Mouse (Mus musculus): Measurements from ENCODE around the gene Aars2. TPM values are rescaled to one million over a fixed set of nuclear protein-coding genes. Genes with fewer than 3 reads are reported as not detected.
A peak's percentile ranks its signal among the peaks of the same experiment; 100 is the strongest.

Gene Aars2
- polyA plus RNA-seq, 1 experiment from 2014 or later: 14.8 TPM

DNA sequence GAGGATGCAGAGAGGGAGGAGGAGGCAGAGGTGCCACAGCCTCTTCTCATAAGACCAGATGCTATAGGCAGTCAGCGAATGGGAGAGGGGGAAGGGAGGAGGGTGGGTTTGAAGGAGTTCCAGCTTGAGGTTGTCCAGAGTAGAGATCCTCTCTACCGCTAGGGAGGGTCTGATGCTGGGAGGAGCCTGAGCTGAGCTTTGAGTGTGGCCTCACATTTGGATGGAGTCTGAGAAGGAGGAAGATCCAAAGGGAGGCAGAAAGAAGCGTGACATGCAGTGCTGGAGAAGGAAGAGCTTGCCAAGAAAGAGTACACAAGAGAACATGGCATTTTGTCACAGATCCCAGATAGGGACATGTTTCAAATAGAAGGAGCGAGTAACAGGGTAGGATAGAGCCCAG is 31.8 kb downstream of the Aars2 start:
- no peaks in the 10 kb centered on the region for H3K9me3 ChIP-seq (ENCODE audit: control insufficient read depth, low read depth, low read length)
- no peaks in the 10 kb centered on the region for H3K4me1 ChIP-seq (ENCODE audit: control insufficient read depth, insufficient read depth, low read length)
- no peaks in the 10 kb centered on the region for H3K36me3 ChIP-seq (ENCODE audit: control insufficient read depth, insufficient read depth, low read length)
- ATAC-seq (ENCODE audit: insufficient number of reproducible peaks, insufficient read depth, low FRiP score, low read depth): no peak
- H3K9ac ChIP-seq (replicated peaks; ENCODE audit: low read depth, low read length): no peak overlapping the region
- H3K27ac ChIP-seq (ENCODE audit: low read length): no peak overlapping the region
- H3K4me2 ChIP-seq (replicated peaks; ENCODE audit: low read depth, low read length): no peak overlapping the region
- no peak overlapping the region for H3K4me3 ChIP-seq (ENCODE audit: low read depth, low read length)
- WGBS: 53% methylated on average over 4 of the region's 4 CpGs
- H3K27me3 ChIP-seq (ENCODE audit: control insufficient read depth, insufficient read depth, low read length): peaks cover 11% of the 10 kb centered on the region

DNA sequence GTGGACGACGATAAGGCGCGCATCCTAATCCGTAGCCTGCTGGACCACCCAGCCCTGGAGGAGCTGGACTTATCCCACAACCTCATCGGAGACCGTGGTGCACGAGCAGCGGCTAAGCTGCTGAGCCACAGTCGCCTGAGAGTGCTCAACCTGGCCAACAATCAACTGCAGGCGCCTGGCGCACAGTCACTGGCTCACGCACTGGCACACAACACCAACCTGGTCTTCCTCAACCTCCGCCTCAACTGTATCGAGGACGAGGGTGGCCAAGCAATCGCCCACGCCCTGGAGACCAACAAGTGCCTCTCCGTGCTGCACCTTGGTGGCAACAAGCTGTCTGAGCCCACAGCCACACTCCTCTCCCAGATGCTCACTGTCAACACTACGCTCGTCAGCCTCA is 33.0 kb downstream of the Aars2 start:
- no peaks in the 10 kb centered on the region for H3K36me3 ChIP-seq (ENCODE audit: control insufficient read depth, insufficient read depth, low read length)
- no peak for ATAC-seq (ENCODE audit: insufficient number of reproducible peaks, insufficient read depth, low FRiP score, low read depth)
- no peak overlapping the region for H3K9ac ChIP-seq (replicated peaks; ENCODE audit: low read depth, low read length)
- H3K27me3 ChIP-seq (ENCODE audit: control insufficient read depth, insufficient read depth, low read length): peaks cover 20% of the 10 kb centered on the region
- no peak overlapping the region for H3K4me3 ChIP-seq (ENCODE audit: low read depth, low read length)
- 77% methylated on average over 21 of the region's 21 CpGs for WGBS
- H3K4me2 ChIP-seq (replicated peaks; ENCODE audit: low read depth, low read length): no peak overlapping the region
- H3K27ac ChIP-seq (ENCODE audit: low read length): no peak overlapping the region
- H3K4me1 ChIP-seq (ENCODE audit: control insufficient read depth, insufficient read depth, low read length): no peaks in the 10 kb centered on the region
- no peaks in the 10 kb centered on the region for H3K9me3 ChIP-seq (ENCODE audit: control insufficient read depth, low read depth, low read length)

DNA sequence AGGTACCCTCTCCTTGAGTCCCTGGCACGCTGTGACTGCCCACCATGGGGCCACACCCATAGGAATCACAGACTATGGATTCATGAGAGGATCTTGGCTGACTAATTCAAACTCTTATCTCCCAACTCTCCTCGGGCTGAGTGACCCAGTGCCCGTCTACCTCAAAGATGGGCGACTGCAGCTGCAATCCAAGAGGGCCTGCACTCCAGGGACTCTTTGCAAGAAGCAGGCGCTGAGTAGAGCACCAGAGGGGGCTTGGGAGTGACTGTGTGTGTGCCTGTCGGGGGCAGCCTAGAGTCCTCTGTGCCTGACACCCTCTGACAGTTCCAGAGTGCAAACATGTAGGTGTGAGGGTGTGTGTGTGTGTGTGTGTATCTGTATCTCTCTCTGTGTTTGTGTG is 35.5 kb downstream of the Aars2 start:
- H3K4me2 ChIP-seq (replicated peaks; ENCODE audit: low read depth, low read length): no peak overlapping the region
- no peak overlapping the region for H3K9ac ChIP-seq (replicated peaks; ENCODE audit: low read depth, low read length)
- H3K36me3 ChIP-seq (ENCODE audit: control insufficient read depth, insufficient read depth, low read length): no peaks in the 10 kb centered on the region
- no peaks in the 10 kb centered on the region for H3K9me3 ChIP-seq (ENCODE audit: control insufficient read depth, low read depth, low read length)
- 31% methylated on average over 6 of the region's 6 CpGs for WGBS
- H3K27me3 ChIP-seq (ENCODE audit: control insufficient read depth, insufficient read depth, low read length): peaks cover 39% of the 10 kb centered on the region
- H3K4me1 ChIP-seq (ENCODE audit: control insufficient read depth, insufficient read depth, low read length): no peaks in the 10 kb centered on the region
- no peak overlapping the region for H3K4me3 ChIP-seq (ENCODE audit: low read depth, low read length)
- no peak for ATAC-seq (ENCODE audit: insufficient number of reproducible peaks, insufficient read depth, low FRiP score, low read depth)
- no peak overlapping the region for H3K27ac ChIP-seq (ENCODE audit: low read length)

DNA sequence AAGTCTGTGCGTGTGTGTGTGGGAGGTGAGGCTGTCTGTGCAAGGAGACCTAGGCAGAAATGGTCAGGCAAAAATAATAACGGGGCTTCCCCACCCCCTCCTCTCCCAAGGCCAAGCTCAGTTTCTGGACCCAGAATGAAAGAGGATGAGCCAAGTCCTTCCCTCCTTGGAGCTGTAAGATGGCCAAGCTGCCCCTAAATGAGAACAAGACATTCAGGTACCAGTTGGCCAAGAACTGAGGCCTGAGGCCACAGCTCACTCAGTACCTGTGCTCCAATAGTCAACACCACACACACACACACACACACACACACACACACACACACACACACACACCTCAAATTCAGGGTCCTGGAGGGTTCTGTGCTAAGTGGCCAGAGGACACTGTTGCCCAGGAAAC is 36.1 kb downstream of the Aars2 start:
- 58% methylated on average over 2 of the region's 2 CpGs for WGBS
- Histone ChIP-seq H3K27ac (ENCODE audit: low read length) (no peak overlapping the region), H3K4me3 (ENCODE audit: low read depth, low read length) (no peak overlapping the region), H3K9ac (replicated peaks; ENCODE audit: low read depth, low read length) (no peak overlapping the region), H3K4me1 (ENCODE audit: control insufficient read depth, insufficient read depth, low read length) (no peaks in the 10 kb centered on the region), H3K4me2 (replicated peaks; ENCODE audit: low read depth, low read length) (no peak overlapping the region), H3K9me3 (ENCODE audit: control insufficient read depth, low read depth, low read length) (no peaks in the 10 kb centered on the region), H3K36me3 (ENCODE audit: control insufficient read depth, insufficient read depth, low read length) (no peaks in the 10 kb centered on the region), H3K27me3 (ENCODE audit: control insufficient read depth, insufficient read depth, low read length) (peaks cover 40% of the 10 kb centered on the region)
- no peak for ATAC-seq (ENCODE audit: insufficient number of reproducible peaks, insufficient read depth, low FRiP score, low read depth)

DNA sequence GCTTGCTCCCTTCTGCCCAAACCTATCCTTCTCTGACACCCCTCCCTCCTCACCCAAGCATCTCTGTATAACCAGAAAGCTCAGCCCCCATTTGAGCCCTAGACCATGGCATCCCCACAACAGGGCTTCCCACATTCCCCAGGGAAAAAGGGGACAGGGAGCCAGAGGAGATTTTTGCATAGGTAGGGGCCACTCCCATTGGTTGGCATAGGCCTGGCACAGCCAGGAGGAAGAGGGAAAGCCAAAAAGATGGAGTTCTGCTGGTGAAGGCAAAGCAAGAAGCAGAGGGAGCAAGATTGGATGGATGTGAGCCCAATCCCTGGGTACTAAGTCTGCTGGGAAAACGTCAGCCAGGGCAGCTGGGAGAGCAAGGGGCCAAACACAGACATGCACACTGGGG is 36.5 kb downstream of the Aars2 start:
- Histone ChIP-seq H3K27me3 (ENCODE audit: control insufficient read depth, insufficient read depth, low read length) (peaks cover 40% of the 10 kb centered on the region), H3K4me3 (ENCODE audit: low read depth, low read length) (no peak overlapping the region), H3K9ac (replicated peaks; ENCODE audit: low read depth, low read length) (no peak overlapping the region), H3K36me3 (ENCODE audit: control insufficient read depth, insufficient read depth, low read length) (no peaks in the 10 kb centered on the region), H3K9me3 (ENCODE audit: control insufficient read depth, low read depth, low read length) (no peaks in the 10 kb centered on the region), H3K4me1 (ENCODE audit: control insufficient read depth, insufficient read depth, low read length) (no peaks in the 10 kb centered on the region), H3K27ac (ENCODE audit: low read length) (no peak overlapping the region), H3K4me2 (replicated peaks; ENCODE audit: low read depth, low read length) (no peak overlapping the region)
- no peak for ATAC-seq (ENCODE audit: insufficient number of reproducible peaks, insufficient read depth, low FRiP score, low read depth)
- WGBS: 33% methylated on average over 1 of the region's 1 CpGs

DNA sequence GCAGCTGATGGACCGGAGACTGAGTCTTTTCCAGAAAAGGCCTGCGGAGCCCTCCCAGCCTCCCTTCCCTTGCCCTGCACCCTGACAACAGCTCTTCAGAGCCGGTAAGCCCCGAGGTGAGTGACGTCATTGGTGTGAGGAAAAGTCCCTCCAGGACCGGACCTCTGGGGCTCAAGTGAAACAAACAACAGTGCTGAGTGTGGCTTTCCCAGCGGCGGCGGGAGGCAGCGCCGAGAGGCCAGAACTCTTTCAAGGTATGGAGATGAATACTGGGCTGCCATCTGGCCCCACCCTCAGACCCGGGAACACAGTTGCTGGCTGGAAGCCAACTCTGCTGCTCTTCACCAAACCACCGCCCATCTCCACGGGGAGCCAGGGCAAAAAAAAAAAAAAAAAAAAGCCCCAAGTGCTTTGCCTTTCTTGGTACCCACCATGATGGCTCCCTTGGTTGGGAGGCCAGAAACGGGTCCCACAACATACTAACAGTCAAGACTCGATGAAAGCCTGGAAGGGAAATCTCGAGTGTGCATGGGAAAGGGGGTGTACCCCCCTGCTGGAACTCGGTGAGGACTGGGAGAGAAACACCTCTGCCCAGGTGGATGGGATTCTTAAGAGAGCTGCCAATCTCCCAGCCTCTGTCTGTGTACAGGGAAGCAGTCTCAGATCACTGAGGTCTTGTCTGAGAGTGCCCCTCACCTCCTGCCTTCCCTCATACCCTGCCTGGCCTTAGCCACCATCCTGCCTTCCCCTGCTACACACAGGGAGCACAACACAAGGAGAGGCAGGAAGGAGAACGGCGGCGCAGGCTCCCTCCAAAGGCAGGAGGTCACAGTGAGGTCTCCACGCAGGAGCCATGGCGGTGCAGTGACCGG is 37.6 kb downstream of the Aars2 start:
- Histone ChIP-seq H3K4me1 (ENCODE audit: control insufficient read depth, insufficient read depth, low read length) (no peaks in the 10 kb centered on the region), H3K27me3 (ENCODE audit: control insufficient read depth, insufficient read depth, low read length) (peaks cover 40% of the 10 kb centered on the region), H3K4me3 (ENCODE audit: low read depth, low read length) (peak overlapping the region; percentile 18; the same call in 1 of the 2 replicates), H3K9me3 (ENCODE audit: control insufficient read depth, low read depth, low read length) (no peaks in the 10 kb centered on the region), H3K9ac (replicated peaks; ENCODE audit: low read depth, low read length) (no peak overlapping the region), H3K27ac (ENCODE audit: low read length) (no peak overlapping the region), H3K4me2 (replicated peaks; ENCODE audit: low read depth, low read length) (no peak overlapping the region), H3K36me3 (ENCODE audit: control insufficient read depth, insufficient read depth, low read length) (no peaks in the 10 kb centered on the region)
- ATAC-seq (ENCODE audit: insufficient number of reproducible peaks, insufficient read depth, low FRiP score, low read depth): no peak
- WGBS: 20% methylated on average over 24 of the region's 24 CpGs

DNA sequence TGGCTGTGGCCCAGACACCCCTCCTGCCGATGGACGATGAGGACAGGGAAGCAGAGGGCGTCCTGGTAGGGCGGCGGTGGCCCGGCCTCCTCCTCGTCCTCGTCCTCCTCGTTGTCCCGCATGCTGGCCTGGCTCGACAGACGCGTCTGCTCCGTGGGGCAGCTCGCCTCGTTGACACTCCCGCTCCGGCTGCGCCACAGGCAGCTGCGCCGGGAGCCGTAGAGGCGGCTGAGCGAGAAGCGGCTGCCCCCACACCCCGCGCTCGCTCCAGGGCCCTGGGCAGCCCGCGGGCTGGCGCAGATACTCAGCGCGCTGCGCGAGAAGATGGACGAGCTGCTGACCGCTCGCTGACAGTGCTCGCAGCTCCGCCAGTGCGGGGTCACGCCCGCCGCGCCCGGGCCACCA is 38.2 kb downstream of the Aars2 start:
- H3K27ac ChIP-seq (ENCODE audit: low read length): no peak overlapping the region
- WGBS: 17% methylated on average over 46 of the region's 46 CpGs
- no peaks in the 10 kb centered on the region for H3K36me3 ChIP-seq (ENCODE audit: control insufficient read depth, insufficient read depth, low read length)
- peak overlapping the region; percentile 18; the same call in 1 of the 2 replicates for H3K4me3 ChIP-seq (ENCODE audit: low read depth, low read length)
- no peaks in the 10 kb centered on the region for H3K4me1 ChIP-seq (ENCODE audit: control insufficient read depth, insufficient read depth, low read length)
- no peak for ATAC-seq (ENCODE audit: insufficient number of reproducible peaks, insufficient read depth, low FRiP score, low read depth)
- peak overlapping the region; percentile 39 for H3K4me2 ChIP-seq (replicated peaks; ENCODE audit: low read depth, low read length)
- H3K9me3 ChIP-seq (ENCODE audit: control insufficient read depth, low read depth, low read length): no peaks in the 10 kb centered on the region
- H3K27me3 ChIP-seq (ENCODE audit: control insufficient read depth, insufficient read depth, low read length): peaks cover 40% of the 10 kb centered on the region
- no peak overlapping the region for H3K9ac ChIP-seq (replicated peaks; ENCODE audit: low read depth, low read length)

DNA sequence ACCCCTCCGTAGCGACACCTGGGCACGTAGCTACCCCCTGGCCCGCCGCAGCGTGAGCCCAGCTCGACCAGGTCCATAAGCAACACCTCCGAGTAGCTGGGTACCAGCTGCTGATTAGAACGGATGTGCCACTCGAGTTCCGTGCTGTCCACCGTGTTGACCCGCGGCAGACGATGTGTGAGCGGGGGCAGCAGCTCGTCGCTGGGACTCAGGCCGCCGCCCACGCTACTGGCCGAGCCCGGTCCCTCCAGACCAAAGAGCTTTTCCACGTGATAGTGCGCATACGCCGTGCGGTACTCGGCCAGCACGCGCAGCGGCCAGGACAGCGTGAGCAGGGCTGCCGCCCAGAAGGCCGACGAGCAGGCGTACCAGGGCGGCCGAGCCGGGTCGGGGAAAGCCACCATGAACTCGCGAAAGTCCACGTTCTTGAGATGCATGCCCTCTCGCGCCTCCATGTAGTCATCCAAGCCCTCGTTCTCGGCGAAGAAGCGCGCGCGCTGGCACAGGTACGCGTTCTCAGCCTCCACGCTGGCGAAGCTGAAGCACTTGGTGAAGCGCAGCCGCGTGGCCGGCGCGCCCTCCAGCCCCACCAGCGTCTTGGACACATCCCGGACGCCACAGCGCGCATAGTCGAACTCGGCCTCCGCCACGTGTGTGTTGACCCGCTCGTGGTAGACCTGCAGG is 38.8 kb downstream of the Aars2 start:
- no peak for ATAC-seq (ENCODE audit: insufficient number of reproducible peaks, insufficient read depth, low FRiP score, low read depth)
- Histone ChIP-seq H3K9ac (replicated peaks; ENCODE audit: low read depth, low read length) (no peak overlapping the region), H3K27me3 (ENCODE audit: control insufficient read depth, insufficient read depth, low read length) (peaks cover 40% of the 10 kb centered on the region), H3K36me3 (ENCODE audit: control insufficient read depth, insufficient read depth, low read length) (no peaks in the 10 kb centered on the region), H3K4me3 (ENCODE audit: low read depth, low read length) (peak overlapping the region; percentile 18; the same call in 1 of the 2 replicates), H3K4me2 (replicated peaks; ENCODE audit: low read depth, low read length) (peak overlapping the region; percentile 39), H3K27ac (ENCODE audit: low read length) (no peak overlapping the region), H3K9me3 (ENCODE audit: control insufficient read depth, low read depth, low read length) (no peaks in the 10 kb centered on the region), H3K4me1 (ENCODE audit: control insufficient read depth, insufficient read depth, low read length) (0 out of 2 replicates have a peak, but pooled peaks cover 4% of the 10 kb centered on the region)
- whole genome bisulfite sequencing: 16% methylated on average over 74 of the region's 74 CpGs

All from stomach, embryonic 14.5 days (tissue).